Mouse (Mus musculus) heart, postnatal 0 days (tissue): ENCODE measurements at regions not wholly inside any gene's neighbourhood (a gene's known extent, or its start where the extent isn't known, plus 50 kb on each side); places are given as distances from the start of the nearest gene placed in this dataset.

Experiments used
- ATAC-seq: fragments of 200-750 bp; cut with Nextera tagmentation; 2 replicates; pipeline ENCODE4 v1.8.0; 2017; ENCODE audit warnings: low read depth, moderate number of reproducible peaks, moderate library complexity; ENCODE audit not compliant: insufficient read depth
- DNase-seq: peaks from one replicate; pipeline ENCODE4 v3.0.0-alpha.2; 2016; ENCODE audit warnings: low spot score
- H3K27ac ChIP-seq: fragments of 300-500 bp; sonication (generic); 2 replicates; pipeline ENCODE4 v1.5.1; 2014; ENCODE audit warnings: low read depth, mild to moderate bottlenecking
- H3K27me3 ChIP-seq: fragments of 300-500 bp; sonication (generic); 2 replicates; pipeline ENCODE4 v1.6.1; 2014; ENCODE audit warnings: low read length, mixed read lengths; ENCODE audit not compliant: control insufficient read depth, insufficient read depth
- H3K36me3 ChIP-seq: fragments of 300-500 bp; sonication (generic); replicated peaks from 2 replicates; pipeline ENCODE4 v1.6.1; 2014; ENCODE audit warnings: low read length, mixed read lengths; ENCODE audit not compliant: control insufficient read depth, insufficient read depth
- H3K4me1 ChIP-seq: fragments of 300-500 bp; sonication (generic); 2 replicates; pipeline ENCODE4 v1.6.1; 2014; ENCODE audit warnings: antibody characterized with exemption; ENCODE audit not compliant: control insufficient read depth, insufficient read depth
- H3K4me2 ChIP-seq: fragments of 300-500 bp; sonication (generic); 2 replicates; pipeline ENCODE4 v1.6.1; 2014; ENCODE audit warnings: low read depth, mild to moderate bottlenecking, low read length, moderate library complexity
- H3K4me3 ChIP-seq: fragments of 300-500 bp; sonication (generic); 2 replicates; pipeline ENCODE4 v1.5.1; 2014; ENCODE audit warnings: low read depth, low read length
- H3K9ac ChIP-seq: fragments of 300-500 bp; sonication (generic); replicated peaks from 2 replicates; pipeline ENCODE4 v1.6.1; 2014; ENCODE audit warnings: low read depth, low read length, mixed read lengths
- H3K9me3 ChIP-seq: fragments of 300-500 bp; sonication (generic); replicated peaks from 2 replicates; pipeline ENCODE4 v1.6.1; 2016; ENCODE audit warnings: low read length; ENCODE audit not compliant: control insufficient read depth
- CTCF ChIP-seq: IDR thresholded peaks from 2 replicates; pipeline ENCODE4 v1.5.1; 2016; ENCODE audit warnings: antibody characterized with exemption, control low read depth, low read depth
- EP300 ChIP-seq: IDR thresholded peaks from 2 replicates; pipeline ENCODE4 v1.6.1; 2016; ENCODE audit warnings: antibody characterized with exemption, low read depth
- WGBS: fragments of 180-500 bp; shearing (Covaris S2); extraction: QIAGEN DNeasy Blood & Tissue Kit; methylation state at CpG from one replicate; pipeline ENCODE4 v1.1.7; 2014; 5-methylcytosine and 5-hydroxymethylcytosine counted together

DNA sequence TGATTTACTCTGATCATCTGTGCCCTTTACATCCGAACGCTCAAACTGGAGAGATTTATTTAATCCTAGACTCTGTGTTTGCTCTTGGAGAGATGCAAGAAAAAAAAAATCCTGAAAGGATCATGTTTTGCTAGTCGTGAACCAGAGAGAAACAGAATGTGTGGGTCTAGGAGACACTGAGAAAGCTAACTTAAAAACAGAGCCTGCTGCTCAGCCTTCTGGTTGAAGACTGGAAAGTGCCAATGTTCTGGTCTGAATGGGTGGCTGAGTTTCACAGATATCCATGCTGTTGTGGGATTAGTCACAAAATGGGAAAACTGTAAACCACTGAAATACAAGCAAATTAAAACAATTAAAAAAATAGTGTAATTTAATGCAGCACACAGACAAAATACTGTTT, 259.7 kb downstream of the Ube2cbp start:
- H3K4me2 ChIP-seq = no peak overlapping the region
- no peaks in the 10 kb centered on the region for H3K4me1 ChIP-seq
- H3K4me3 ChIP-seq = no peak overlapping the region
- H3K27ac ChIP-seq = no peak overlapping the region
- H3K9me3 ChIP-seq = no peaks in the 10 kb centered on the region
- 75% methylated on average over 3 of the region's 3 CpGs for WGBS
- H3K36me3 ChIP-seq = no peaks in the 10 kb centered on the region
- no peak overlapping the region for H3K9ac ChIP-seq
- TF ChIP-seq EP300 (no peak), CTCF (no peak)
- ATAC-seq = no peak
- no peaks in the 10 kb centered on the region for H3K27me3 ChIP-seq
- no peak for DNase-seq

DNA sequence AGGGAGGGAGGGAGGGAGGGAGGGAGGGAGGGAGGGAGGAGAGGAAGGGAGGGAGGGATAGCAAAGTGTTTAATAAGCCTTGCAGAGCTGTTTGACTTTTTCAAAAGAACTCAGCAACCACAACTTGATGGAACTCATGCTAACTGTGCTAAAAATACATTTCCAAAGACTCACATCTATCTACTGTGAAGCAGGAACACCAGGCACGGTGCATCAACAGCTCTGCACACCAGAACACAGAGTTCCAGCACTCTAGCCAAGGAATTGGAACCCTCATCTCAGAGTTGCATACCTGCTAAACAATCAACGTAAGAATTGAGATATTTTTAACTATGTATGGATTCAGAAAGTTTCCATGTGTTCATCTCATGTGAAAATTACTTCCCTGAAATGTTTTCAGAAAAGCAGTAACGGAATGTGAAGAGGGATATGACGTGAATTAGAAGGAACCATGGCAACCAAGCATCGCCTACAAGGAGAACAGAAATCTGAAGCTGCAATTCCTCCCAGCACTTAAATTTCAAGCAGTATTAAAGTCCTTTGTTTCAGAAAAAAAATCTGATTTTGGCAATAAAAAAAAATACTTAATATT, 256.3 kb downstream of the Ube2cbp start:
- Histone ChIP-seq H3K4me3 (no peak overlapping the region), H3K9me3 (no peaks in the 10 kb centered on the region), H3K36me3 (no peaks in the 10 kb centered on the region), H3K4me2 (no peak overlapping the region), H3K27ac (no peak overlapping the region), H3K4me1 (no peaks in the 10 kb centered on the region), H3K27me3 (no peaks in the 10 kb centered on the region), H3K9ac (no peak overlapping the region)
- no peak for DNase-seq
- 65% methylated on average over 5 of the region's 5 CpGs for WGBS
- ATAC-seq = no peak
- TF ChIP-seq CTCF (no peak), EP300 (no peak)

DNA sequence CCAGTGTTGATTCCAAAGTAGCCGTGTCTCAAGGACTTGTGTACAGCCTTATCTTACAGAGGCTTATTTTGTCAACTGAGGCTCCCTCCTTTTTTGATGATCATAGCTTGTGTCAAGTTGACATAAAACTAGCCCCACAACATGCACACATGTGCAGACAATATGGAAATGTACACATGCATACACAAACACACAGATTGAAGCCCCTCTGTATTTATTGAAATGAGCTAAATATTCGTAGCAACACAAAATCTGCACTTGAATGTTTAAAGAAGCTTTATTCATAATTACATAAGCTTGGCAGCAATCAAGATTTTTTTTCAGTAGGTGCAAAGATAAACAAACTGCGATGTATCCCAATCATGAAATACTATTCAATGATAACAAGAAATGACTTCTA, 253.5 kb downstream of the Ube2cbp start:
- Histone ChIP-seq H3K4me2 (no peak overlapping the region), H3K36me3 (no peaks in the 10 kb centered on the region), H3K27me3 (no peaks in the 10 kb centered on the region), H3K4me1 (no peaks in the 10 kb centered on the region), H3K4me3 (no peak overlapping the region), H3K9me3 (no peaks in the 10 kb centered on the region; the same call in 1 of the 2 replicates), H3K27ac (no peak overlapping the region), H3K9ac (no peak overlapping the region)
- DNase-seq (no peak), ATAC-seq (no peak)
- WGBS = 67% methylated on average over 3 of the region's 3 CpGs
- TF ChIP-seq CTCF = no peak
- no peak for TF ChIP-seq EP300

DNA sequence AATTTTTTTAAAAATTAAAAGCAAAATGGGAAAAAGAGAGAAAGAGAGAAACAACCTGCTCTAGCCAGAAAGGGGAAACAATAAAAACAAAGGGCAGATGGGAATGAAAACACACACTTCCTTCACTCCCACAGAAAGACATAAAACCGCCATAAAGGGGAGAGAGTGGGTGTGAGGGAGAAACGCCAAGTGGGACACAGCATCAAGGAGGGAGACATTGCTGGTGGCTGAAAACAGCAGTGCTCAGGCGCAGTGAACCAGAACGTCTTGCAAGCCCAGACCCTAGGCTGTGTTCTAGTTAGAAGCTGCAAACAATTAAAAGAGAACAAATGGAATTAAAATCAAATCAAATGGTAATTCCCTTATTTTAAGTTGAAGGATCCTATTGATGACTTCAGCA, 245.1 kb downstream of the Ube2cbp start:
- WGBS = 75% methylated on average over 4 of the region's 4 CpGs
- no peak for ATAC-seq
- no peaks in the 10 kb centered on the region; the same call in 1 of the 2 replicates for H3K9me3 ChIP-seq
- no peaks in the 10 kb centered on the region for H3K27me3 ChIP-seq
- DNase-seq = no peak
- TF ChIP-seq EP300 = no peak
- no peak for TF ChIP-seq CTCF
- H3K36me3 ChIP-seq = no peaks in the 10 kb centered on the region
- no peak overlapping the region for H3K4me2 ChIP-seq
- no peak overlapping the region for H3K9ac ChIP-seq
- no peaks in the 10 kb centered on the region for H3K4me1 ChIP-seq
- H3K27ac ChIP-seq = no peak overlapping the region
- H3K4me3 ChIP-seq = no peak overlapping the region

DNA sequence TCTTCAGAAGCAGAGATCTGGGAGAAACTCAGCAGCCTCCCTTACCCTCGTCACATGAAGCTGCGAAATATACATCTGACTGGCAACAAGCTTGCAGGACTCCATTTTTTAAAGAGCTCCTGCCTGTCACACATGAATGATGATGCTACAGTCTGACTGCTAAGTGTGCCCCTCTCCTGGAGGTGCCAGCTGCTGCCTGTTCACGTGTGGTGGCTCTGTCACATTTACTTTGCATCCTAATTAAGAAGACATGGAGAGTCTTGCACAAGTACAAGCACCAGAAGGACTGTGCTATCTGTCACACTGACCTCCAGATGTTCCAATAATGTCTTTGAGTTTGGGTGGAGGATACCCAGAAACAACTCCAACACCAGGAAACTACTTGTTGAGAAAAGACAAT, 240.2 kb downstream of the Ube2cbp start:
- Histone ChIP-seq H3K4me2 (no peak overlapping the region), H3K9ac (no peak overlapping the region), H3K9me3 (no peaks in the 10 kb centered on the region), H3K4me1 (no peaks in the 10 kb centered on the region), H3K27ac (no peak overlapping the region), H3K27me3 (no peaks in the 10 kb centered on the region), H3K36me3 (no peaks in the 10 kb centered on the region), H3K4me3 (no peak overlapping the region)
- TF ChIP-seq EP300 (no peak), CTCF (no peak)
- ATAC-seq = no peak
- no peak for DNase-seq
- 68% methylated on average over 3 of the region's 3 CpGs for WGBS

DNA sequence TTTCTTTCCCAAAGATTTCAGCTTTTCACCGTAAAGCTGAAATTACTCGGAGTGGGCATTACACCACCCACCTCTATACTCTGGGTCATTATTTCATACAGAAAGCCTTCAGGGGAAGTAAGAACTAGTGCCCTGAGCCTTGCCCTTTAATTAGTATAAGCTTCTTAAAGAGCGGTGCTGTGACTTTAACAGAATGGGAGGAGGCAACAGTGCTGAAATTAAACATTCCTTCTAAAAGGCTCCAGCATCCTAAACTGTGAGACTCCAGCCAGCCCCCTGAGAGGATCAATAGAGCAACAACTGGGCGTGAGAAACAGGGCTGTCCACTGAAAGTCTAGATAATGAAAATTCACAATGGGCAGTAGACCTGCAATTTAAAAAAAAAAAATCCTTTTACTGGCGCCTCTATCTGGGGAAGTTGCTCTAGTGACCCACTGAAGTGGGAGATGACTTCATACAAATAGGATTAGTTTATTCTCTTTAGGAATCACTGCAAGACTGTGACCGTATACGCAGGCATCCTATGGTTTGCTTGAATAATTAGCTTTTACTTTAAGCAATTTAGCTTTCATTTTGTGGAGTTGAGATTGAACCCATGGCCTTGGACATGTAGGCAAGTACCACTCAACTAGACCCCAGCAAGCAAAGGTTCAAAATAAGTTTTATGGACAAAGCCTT, 233.9 kb downstream of the Ube2cbp start:
- Histone ChIP-seq H3K27me3 (no peaks in the 10 kb centered on the region), H3K36me3 (no peaks in the 10 kb centered on the region), H3K4me3 (no peak overlapping the region), H3K4me2 (no peak overlapping the region), H3K27ac (no peak overlapping the region), H3K9me3 (no peaks in the 10 kb centered on the region), H3K9ac (no peak overlapping the region), H3K4me1 (no peaks in the 10 kb centered on the region)
- WGBS = 65% methylated on average over 7 of the region's 7 CpGs
- DNase-seq (no peak), ATAC-seq (no peak)
- TF ChIP-seq EP300 = no peak
- TF ChIP-seq CTCF = no peak
